Mouse (Mus musculus) hindbrain, embryonic 16.5 days (tissue): ENCODE data around the gene Slc26a9. TPM values are rescaled to one million over a fixed set of nuclear protein-coding genes. Genes with fewer than 3 reads are reported as not detected.

Experiments used
- ATAC-seq: fragments of 200-750 bp; cut with Nextera tagmentation; 2 replicates; pipeline ENCODE4 v1.8.0; 2017; ENCODE audit warnings: moderate TSS enrichment, moderate library complexity
- H3K27ac ChIP-seq: fragments of 300-500 bp; sonication (generic); 2 replicates; pipeline ENCODE4 v1.5.1; 2014; ENCODE audit warnings: low read depth, mild to moderate bottlenecking, control low read depth, low read length, moderate library complexity
- H3K27me3 ChIP-seq: fragments of 300-500 bp; sonication (generic); replicated peaks from 2 replicates; pipeline ENCODE4 v1.6.1; 2014; ENCODE audit warnings: low read length; ENCODE audit not compliant: control insufficient read depth, insufficient read depth
- H3K36me3 ChIP-seq: fragments of 300-500 bp; sonication (generic); 2 replicates; pipeline ENCODE4 v1.6.1; 2014; ENCODE audit warnings: mild to moderate bottlenecking, low read length, moderate library complexity, mixed read lengths; ENCODE audit not compliant: control insufficient read depth, insufficient read depth
- H3K4me1 ChIP-seq: fragments of 300-500 bp; sonication (generic); 2 replicates; pipeline ENCODE4 v1.6.1; 2014; ENCODE audit warnings: low read depth, low read length; ENCODE audit not compliant: control insufficient read depth, insufficient read depth
- H3K4me2 ChIP-seq: fragments of 300-500 bp; sonication (generic); 2 replicates; pipeline ENCODE4 v1.6.1; 2014; ENCODE audit warnings: mild to moderate bottlenecking, low read length, control low read depth, moderate library complexity
- H3K4me3 ChIP-seq: fragments of 300-500 bp; sonication (generic); 2 replicates; pipeline ENCODE4 v1.5.1; 2014; ENCODE audit warnings: mild to moderate bottlenecking, low read length, control low read depth, moderate library complexity
- H3K9ac ChIP-seq: fragments of 300-500 bp; sonication (generic); 2 replicates; pipeline ENCODE4 v1.6.1; 2014; ENCODE audit warnings: low read depth, mild to moderate bottlenecking, control low read depth, low read length, moderate library complexity
- H3K9me3 ChIP-seq: fragments of 300-500 bp; sonication (generic); 2 replicates; pipeline ENCODE4 v1.6.1; 2014; ENCODE audit warnings: mild to moderate bottlenecking, low read length, moderate library complexity; ENCODE audit not compliant: control insufficient read depth
- WGBS: fragments of 180-500 bp; shearing (Covaris S2); extraction: QIAGEN DNeasy Blood & Tissue Kit; methylation state at CpG from one replicate; pipeline ENCODE4 v1.1.7; 2014; 5-methylcytosine and 5-hydroxymethylcytosine counted together
- polyA plus RNA-seq: library from polyadenylated mRNA; unstranded; fragments of >200 nt; fragmentation: Nextera tagmentation; extraction: Ambion mirVana; gene quantifications from 2 replicates; pipeline ENCODE4 v1.2.1, GENCODE M21; 2015

Slc26a9 gene
- polyA plus RNA-seq, 1 experiment from 2014 or later = 0.18 TPM

GRCm38 (mm10) chr1:131748636-131749035, 4.8 kb downstream of the Slc26a9 start:
- H3K9ac ChIP-seq = no peak overlapping the region
- no peak overlapping the region for H3K4me2 ChIP-seq
- H3K27ac ChIP-seq = no peak overlapping the region

GRCm38 (mm10) chr1:131749706-131750545, 6.1 kb downstream of the Slc26a9 start:
- H3K9ac ChIP-seq = no peak overlapping the region
- no peaks in the 10 kb centered on the region for H3K27me3 ChIP-seq
- H3K9me3 ChIP-seq = no peaks in the 10 kb centered on the region
- H3K36me3 ChIP-seq = no peaks in the 10 kb centered on the region
- no peak overlapping the region for H3K4me3 ChIP-seq
- no peak overlapping the region for H3K27ac ChIP-seq
- no peak overlapping the region for H3K4me2 ChIP-seq
- 77% methylated on average over 15 of the region's 15 CpGs for WGBS
- ATAC-seq = no peak
- H3K4me1 ChIP-seq = peaks cover 3% of the 10 kb centered on the region; the same call in 1 of the 2 replicates

More at GRCm38 (mm10) chr1:131748636-131749035, 4.8 kb downstream of the Slc26a9 start:
- Histone ChIP-seq H3K36me3 (no peaks in the 10 kb centered on the region), H3K4me1 (peaks cover 3% of the 10 kb centered on the region; the same call in 1 of the 2 replicates), H3K9me3 (no peaks in the 10 kb centered on the region), H3K27me3 (no peaks in the 10 kb centered on the region), H3K4me3 (no peak overlapping the region)
- ATAC-seq = no peak
- 85% methylated on average over 2 of the region's 2 CpGs for WGBS

DNA sequence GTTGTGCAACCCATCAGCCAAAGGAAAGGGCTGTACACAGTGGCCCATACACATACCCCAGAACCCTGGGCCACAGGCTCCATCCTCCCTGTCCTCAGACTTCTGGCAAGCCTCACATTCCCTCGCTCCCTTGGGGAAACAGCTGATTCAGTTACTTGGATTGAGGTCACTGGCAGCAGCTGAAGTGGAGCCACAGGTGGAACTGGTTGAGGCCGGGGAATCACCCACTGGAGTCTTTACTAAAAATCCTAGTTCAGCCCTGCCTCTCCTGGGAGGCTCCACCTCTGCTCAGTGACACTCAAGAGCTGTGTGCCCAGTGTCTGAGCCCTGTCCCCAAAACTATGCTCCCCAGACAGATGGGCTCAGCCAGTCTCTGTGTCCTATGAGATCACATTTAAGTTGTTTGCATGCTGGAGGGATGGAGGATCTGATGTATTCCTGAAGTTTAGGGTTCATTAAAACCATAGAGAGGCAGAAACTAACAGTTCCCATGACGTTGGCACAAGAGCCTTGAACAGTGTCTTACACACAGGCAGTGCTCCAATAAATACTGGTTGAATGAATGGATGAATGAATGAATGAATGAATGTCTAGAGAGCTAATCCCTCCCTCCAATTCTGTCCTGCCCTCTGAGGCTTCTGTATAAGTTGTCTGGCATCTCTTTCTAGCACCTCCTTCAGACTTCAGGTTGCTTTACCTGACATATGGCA, 7.5 kb downstream of the Slc26a9 start:
- Histone ChIP-seq H3K36me3 (no peaks in the 10 kb centered on the region), H3K9me3 (no peaks in the 10 kb centered on the region), H3K27me3 (no peaks in the 10 kb centered on the region), H3K4me3 (no peak overlapping the region), H3K4me1 (peaks cover 3% of the 10 kb centered on the region; the same call in 1 of the 2 replicates), H3K9ac (no peak overlapping the region), H3K27ac (no peak overlapping the region), H3K4me2 (no peak overlapping the region)
- WGBS = 69% methylated on average over 3 of the region's 3 CpGs
- ATAC-seq = no peak

DNA sequence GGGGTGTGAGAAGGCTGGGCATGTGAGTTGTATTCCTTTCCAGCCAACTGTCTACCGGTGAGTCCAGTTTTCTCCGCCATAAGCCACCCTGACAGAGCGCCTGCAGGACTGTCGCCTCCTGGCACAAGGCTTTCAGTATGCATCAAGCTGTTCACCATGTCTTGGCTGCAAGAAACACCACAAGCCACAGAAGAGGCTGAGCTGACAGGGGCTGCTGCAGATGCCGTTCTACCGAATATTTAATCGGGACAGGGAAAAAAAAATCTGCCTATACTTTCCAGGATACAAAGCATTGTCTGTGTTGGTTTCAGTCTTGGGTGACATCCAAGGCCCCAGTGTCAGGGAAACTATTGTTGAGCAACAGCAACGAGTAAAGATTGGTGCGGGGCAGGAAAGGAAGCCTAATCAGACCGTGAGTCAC, 8.1 kb downstream of the Slc26a9 start:
- H3K27ac ChIP-seq = no peak overlapping the region
- H3K9me3 ChIP-seq = no peaks in the 10 kb centered on the region
- H3K4me2 ChIP-seq = no peak overlapping the region
- no peak for ATAC-seq
- no peak overlapping the region for H3K4me3 ChIP-seq
- peaks cover 3% of the 10 kb centered on the region; the same call in 1 of the 2 replicates for H3K4me1 ChIP-seq
- WGBS = 33% methylated on average over 10 of the region's 10 CpGs
- H3K36me3 ChIP-seq = no peaks in the 10 kb centered on the region
- no peak overlapping the region for H3K9ac ChIP-seq
- H3K27me3 ChIP-seq = no peaks in the 10 kb centered on the region

DNA sequence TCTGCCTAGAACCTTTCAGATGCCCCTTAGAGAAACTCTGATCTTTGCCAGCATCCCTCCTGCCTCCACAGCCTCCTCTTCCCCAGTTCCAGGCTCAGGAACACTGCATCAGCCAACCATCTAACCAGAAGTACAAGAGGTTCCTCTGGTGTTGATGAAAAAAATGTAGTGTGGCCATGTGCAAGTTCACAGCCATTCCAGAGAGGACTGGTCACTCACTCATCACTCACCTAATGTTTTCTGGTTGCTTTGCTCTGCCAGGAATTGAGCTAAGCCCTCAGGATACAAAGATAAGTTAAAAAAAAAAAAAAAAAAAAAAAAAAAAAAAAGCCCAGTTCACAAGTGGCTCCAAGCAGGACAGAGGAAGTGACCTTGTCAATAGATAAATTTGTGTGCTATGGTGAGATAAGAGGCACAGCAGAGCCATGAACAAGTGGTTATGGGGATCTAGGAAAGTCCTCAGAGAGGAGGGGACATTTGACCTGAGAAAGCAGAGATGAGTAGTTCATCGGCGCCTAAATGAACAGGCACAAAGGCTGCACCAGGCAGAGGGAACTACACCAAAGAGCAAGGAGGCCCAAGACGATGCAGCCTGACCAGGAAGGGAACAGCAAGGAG, 10.5 kb downstream of the Slc26a9 start:
- no peaks in the 10 kb centered on the region for H3K9me3 ChIP-seq
- peaks cover 3% of the 10 kb centered on the region; the same call in 1 of the 2 replicates for H3K4me1 ChIP-seq
- no peaks in the 10 kb centered on the region for H3K36me3 ChIP-seq
- no peak overlapping the region for H3K27ac ChIP-seq
- no peak overlapping the region for H3K4me3 ChIP-seq
- H3K9ac ChIP-seq = no peak overlapping the region
- no peak for ATAC-seq
- WGBS = 85% methylated on average over 3 of the region's 3 CpGs
- H3K27me3 ChIP-seq = no peaks in the 10 kb centered on the region
- no peak overlapping the region for H3K4me2 ChIP-seq

DNA sequence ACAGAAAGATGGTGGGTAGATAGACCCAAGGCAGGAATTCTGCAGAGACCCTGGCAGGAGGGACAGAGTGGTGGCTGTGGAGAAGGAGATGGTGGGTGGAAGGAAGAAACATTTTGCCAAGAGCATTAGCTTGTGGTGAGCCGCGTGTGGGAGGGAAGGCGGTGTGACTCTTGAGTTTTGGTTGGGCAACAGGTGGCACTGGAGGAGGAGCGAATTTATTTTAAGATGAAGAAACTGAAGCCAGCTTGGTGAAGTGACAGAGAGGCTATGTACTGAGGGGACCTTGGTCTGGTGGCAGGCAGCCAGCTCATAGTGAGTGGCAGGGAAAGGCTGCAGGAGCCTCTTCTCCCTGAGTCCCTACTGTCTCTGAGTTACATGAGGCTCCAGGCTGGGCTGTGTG, 11.1 kb downstream of the Slc26a9 start:
- Histone ChIP-seq H3K9ac (no peak overlapping the region), H3K4me1 (peaks cover 3% of the 10 kb centered on the region; the same call in 1 of the 2 replicates), H3K4me3 (no peak overlapping the region), H3K27ac (no peak overlapping the region), H3K9me3 (no peaks in the 10 kb centered on the region), H3K36me3 (no peaks in the 10 kb centered on the region), H3K27me3 (no peaks in the 10 kb centered on the region), H3K4me2 (no peak overlapping the region)
- ATAC-seq = no peak
- 81% methylated on average over 4 of the region's 4 CpGs for WGBS

DNA sequence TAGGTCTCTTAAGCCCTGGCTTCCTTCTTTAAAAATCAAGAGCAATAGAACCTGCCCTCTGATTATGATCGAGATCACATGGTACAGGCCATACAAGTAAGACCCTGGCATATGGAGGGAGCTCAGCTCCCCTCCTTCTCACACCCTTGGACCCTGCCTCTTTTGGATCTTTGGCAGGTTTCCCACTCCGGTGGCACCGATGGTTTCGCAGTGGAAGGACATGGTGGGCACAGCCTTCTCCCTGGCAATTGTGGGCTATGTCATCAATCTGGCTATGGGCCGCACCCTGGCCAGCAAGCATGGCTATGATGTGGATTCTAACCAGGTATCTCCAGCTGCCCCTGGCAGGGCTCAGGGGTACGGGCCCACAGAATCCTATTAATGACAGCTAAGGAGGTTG, 13.4 kb downstream of the Slc26a9 start:
- no peak overlapping the region for H3K9ac ChIP-seq
- ATAC-seq = no peak
- 84% methylated on average over 6 of the region's 6 CpGs for WGBS

GRCm38 (mm10) chr1:131758796-131759195, 15.0 kb downstream of the Slc26a9 start:
- Histone ChIP-seq H3K9me3 (no peaks in the 10 kb centered on the region), H3K4me1 (no peaks in the 10 kb centered on the region), H3K4me3 (no peak overlapping the region), H3K27me3 (no peaks in the 10 kb centered on the region), H3K4me2 (no peak overlapping the region), H3K9ac (no peak overlapping the region), H3K36me3 (no peaks in the 10 kb centered on the region), H3K27ac (no peak overlapping the region)
- no peak for ATAC-seq
- WGBS = 41% methylated on average over 7 of the region's 7 CpGs

More for the DNA sequence above, 13.4 kb downstream of the Slc26a9 start:
- Histone ChIP-seq H3K4me1 (no peaks in the 10 kb centered on the region), H3K36me3 (no peaks in the 10 kb centered on the region), H3K4me3 (no peak overlapping the region), H3K9me3 (no peaks in the 10 kb centered on the region), H3K4me2 (no peak overlapping the region), H3K27ac (no peak overlapping the region), H3K27me3 (no peaks in the 10 kb centered on the region)
